Mouse (Mus musculus) hindbrain, embryonic 10.5 days (tissue): ENCODE measurements around the gene Hap1. TPM values are rescaled to one million over a fixed set of nuclear protein-coding genes. Genes with fewer than 3 reads are reported as not detected.

Source experiments
- DNase-seq: peaks from one replicate; pipeline ENCODE4 v3.0.0-alpha.2; 2017; ENCODE audit warnings: low spot score
- H3K27ac ChIP-seq: fragments of 300-500 bp; sonication (generic); 2 replicates; pipeline ENCODE4 v1.5.1; 2016; ENCODE audit warnings: mild to moderate bottlenecking, moderate library complexity
- H3K27me3 ChIP-seq: fragments of 300-500 bp; sonication (generic); 2 replicates; pipeline ENCODE4 v1.6.1; 2016; ENCODE audit warnings: mild to moderate bottlenecking; ENCODE audit not compliant: poor library complexity, insufficient read depth, severe bottlenecking
- H3K36me3 ChIP-seq: fragments of 300-500 bp; sonication (generic); 2 replicates; pipeline ENCODE4 v1.6.1; 2016; ENCODE audit warnings: mild to moderate bottlenecking, moderate library complexity
- H3K4me1 ChIP-seq: fragments of 300-500 bp; sonication (generic); replicated peaks from 2 replicates; pipeline ENCODE4 v1.6.1; 2016; ENCODE audit warnings: mild to moderate bottlenecking
- H3K4me3 ChIP-seq: fragments of 300-500 bp; sonication (generic); 2 replicates; pipeline ENCODE4 v1.5.1; 2016; ENCODE audit warnings: mild to moderate bottlenecking, moderate library complexity
- H3K9me3 ChIP-seq: fragments of 300-500 bp; sonication (generic); 2 replicates; pipeline ENCODE4 v1.6.1; 2016; ENCODE audit warnings: mild to moderate bottlenecking, moderate library complexity
- WGBS: fragments of 180-500 bp; shearing (Covaris S2); methylation state at CpG from one replicate; pipeline ENCODE4 v1.1.7; 2016; 5-methylcytosine and 5-hydroxymethylcytosine counted together
- polyA plus RNA-seq: library from polyadenylated mRNA; unstranded; fragments of >200 nt; fragmentation: Nextera tagmentation; extraction: Ambion mirVana; gene quantifications from 2 replicates; pipeline ENCODE4 v1.2.1, GENCODE M21; 2016

The Hap1 gene
- polyA plus RNA-seq, 1 experiment from 2014 or later, result 37.7 TPM

GRCm38 (mm10) chr11:100386586-100386985 lies 30.7 kb upstream of the Hap1 start:
- Histone ChIP-seq H3K9me3 (no peaks in the 10 kb centered on the region), H3K27me3 (no peaks in the 10 kb centered on the region), H3K27ac (peak overlapping the region; percentile 19; the same call in 1 of the 2 replicates), H3K4me3 (no peak overlapping the region), H3K36me3 (peaks cover 40% of the 10 kb centered on the region), H3K4me1 (peaks cover 50% of the 10 kb centered on the region)
- WGBS, result 51% methylated on average over 5 of the region's 5 CpGs
- no peak for DNase-seq

- Histone ChIP-seq H3K27ac (no peak overlapping the region), H3K4me1 (peaks cover 35% of the 10 kb centered on the region), H3K27me3 (no peaks in the 10 kb centered on the region), H3K36me3 (peaks cover 53% of the 10 kb centered on the region), H3K4me3 (no peak overlapping the region), H3K9me3 (no peaks in the 10 kb centered on the region)
- 80% methylated on average over 3 of the region's 3 CpGs for WGBS
- DNase-seq, result no peak
These were observed 29.1 kb upstream of the Hap1 start for GRCm38 (mm10) chr11:100385016-100385415.

DNA sequence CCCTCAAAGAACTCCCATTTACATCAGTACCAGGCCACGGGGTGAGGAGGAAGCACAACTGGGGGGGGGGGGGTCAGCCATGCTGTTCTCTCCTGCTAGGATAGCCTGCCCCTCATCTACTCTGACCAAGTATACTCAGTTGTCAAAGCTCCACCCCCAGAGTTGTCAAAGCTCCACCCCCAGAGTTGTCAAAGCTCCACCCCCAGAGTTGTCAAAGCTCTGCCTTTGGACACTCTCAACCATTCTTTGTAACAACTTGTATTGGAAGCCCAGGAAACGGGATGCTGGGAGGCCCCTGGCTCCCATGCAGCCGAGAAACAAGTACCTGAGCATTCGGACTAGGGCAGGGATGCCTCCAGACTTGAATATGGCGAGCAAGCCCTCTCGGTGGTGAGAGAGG lies 26.8 kb upstream of the Hap1 start:
- WGBS, result 81% methylated on average over 6 of the region's 6 CpGs
- Histone ChIP-seq H3K27me3 (no peaks in the 10 kb centered on the region), H3K4me3 (no peak overlapping the region), H3K9me3 (no peaks in the 10 kb centered on the region), H3K4me1 (peaks cover 18% of the 10 kb centered on the region), H3K27ac (no peak overlapping the region), H3K36me3 (peaks cover 72% of the 10 kb centered on the region)
- no peak for DNase-seq

DNA sequence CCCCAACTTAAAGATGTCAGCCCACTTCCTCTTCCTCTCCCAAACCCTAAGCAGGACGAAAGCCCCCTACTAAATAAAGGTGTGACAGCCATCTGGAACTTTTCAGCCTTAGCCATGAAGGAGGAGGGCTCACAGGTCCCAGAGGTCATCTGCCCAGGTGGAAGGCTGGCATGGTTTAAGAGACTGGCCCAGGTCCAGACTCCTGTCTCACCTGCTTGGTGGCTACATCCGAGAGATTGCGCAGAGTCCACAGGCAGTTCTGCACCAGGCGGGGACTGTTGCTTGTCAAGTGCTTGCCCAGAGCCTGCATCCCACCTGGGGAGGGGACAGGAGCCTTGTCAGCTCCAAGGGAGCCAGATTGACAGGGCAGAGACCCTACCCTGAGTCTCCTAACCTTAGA lies 23.4 kb upstream of the Hap1 start:
- Histone ChIP-seq H3K4me3 (no peak overlapping the region), H3K36me3 (peaks cover 83% of the 10 kb centered on the region), H3K27ac (no peak overlapping the region), H3K27me3 (no peaks in the 10 kb centered on the region), H3K9me3 (no peaks in the 10 kb centered on the region), H3K4me1 (0 out of 2 replicates have a peak, but pooled peaks cover 4% of the 10 kb centered on the region)
- WGBS, result 93% methylated on average over 4 of the region's 4 CpGs
- DNase-seq, result no peak

DNA sequence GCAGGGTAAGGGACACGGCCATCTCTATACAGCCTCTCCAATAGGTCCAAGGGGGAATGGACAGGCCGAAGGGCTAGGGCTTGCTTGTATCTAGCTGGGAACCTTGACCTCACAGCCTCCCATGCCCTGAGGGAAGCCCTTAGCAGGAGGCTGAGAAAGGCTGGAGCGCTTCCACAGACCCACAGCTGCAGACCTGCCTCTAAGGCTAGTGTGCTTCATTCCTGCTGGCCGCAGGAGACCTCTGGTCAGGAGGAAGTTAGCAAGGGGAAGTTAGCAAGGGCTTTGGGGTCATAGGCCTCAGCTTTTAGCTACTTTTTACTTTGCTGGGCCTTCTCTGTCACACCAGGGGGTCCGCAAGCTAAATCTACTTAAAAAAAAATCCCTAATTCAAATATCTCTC lies 22.5 kb upstream of the Hap1 start:
- Histone ChIP-seq H3K27me3 (no peaks in the 10 kb centered on the region), H3K4me1 (0 out of 2 replicates have a peak, but pooled peaks cover 4% of the 10 kb centered on the region), H3K27ac (no peak overlapping the region), H3K4me3 (no peak overlapping the region), H3K9me3 (no peaks in the 10 kb centered on the region), H3K36me3 (peaks cover 85% of the 10 kb centered on the region)
- 85% methylated on average over 5 of the region's 5 CpGs for WGBS
- DNase-seq, result no peak

DNA sequence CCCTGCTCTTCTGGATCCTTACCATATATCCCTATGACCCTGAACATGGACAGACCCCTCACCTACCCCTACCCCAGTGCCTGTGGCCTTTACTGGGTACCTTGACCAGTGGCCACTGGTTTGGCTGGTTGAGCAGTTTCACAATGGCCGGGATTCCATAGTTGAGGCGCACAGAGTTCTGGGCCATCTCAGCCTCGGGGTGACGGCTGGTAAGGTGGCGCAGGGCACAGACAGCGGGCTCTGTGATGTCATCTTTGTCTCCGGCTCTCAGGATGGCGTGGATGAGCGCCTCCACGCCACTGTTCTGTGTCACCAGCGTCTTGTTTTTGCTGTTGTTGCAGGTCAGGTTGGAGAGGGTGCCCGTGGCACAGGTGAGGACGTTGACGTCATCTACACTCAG lies 22.1 kb upstream of the Hap1 start:
- Histone ChIP-seq H3K4me1 (0 out of 2 replicates have a peak, but pooled peaks cover 2% of the 10 kb centered on the region), H3K9me3 (no peaks in the 10 kb centered on the region), H3K27me3 (no peaks in the 10 kb centered on the region), H3K27ac (no peak overlapping the region), H3K36me3 (peaks cover 85% of the 10 kb centered on the region), H3K4me3 (no peak overlapping the region)
- no peak for DNase-seq
- 94% methylated on average over 14 of the region's 14 CpGs for WGBS

DNA sequence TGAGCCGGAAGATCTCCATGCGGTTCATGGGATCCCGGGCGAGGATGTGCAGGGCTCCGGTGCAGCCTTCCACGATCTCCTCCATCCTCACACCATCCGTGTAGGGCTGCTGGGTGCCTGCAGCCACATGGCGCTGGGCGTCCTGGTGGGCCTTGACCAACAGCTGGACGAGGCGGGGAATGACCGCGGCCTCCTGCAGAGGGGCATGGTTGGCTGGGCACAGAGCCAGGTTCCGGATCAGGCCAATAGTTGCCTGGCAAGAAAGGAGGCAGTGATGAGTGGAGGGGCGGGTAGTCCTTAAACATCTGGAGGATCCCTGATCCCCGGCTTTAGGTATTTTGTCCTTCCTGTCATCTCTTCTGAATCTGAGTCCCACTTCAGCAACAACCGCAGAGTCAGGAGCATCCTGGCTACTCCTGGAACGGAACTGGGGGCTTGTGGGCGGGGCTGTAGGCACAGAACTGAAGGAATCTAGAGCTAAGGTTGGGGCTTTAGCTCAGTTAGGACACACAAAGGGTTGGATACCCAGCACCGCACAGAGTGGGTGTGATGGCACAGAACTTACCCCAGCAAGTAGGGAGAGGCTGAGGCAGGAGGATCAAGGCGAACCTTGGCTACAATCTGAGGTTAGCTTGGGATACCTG lies 20.9 kb upstream of the Hap1 start:
- peaks cover 84% of the 10 kb centered on the region for H3K36me3 ChIP-seq
- 93% methylated on average over 21 of the region's 21 CpGs for WGBS
- no peak overlapping the region for H3K4me3 ChIP-seq
- H3K4me1 ChIP-seq, result peaks cover 7% of the 10 kb centered on the region
- H3K27me3 ChIP-seq, result no peaks in the 10 kb centered on the region
- H3K9me3 ChIP-seq, result no peaks in the 10 kb centered on the region
- no peak for DNase-seq
- no peak overlapping the region for H3K27ac ChIP-seq

DNA sequence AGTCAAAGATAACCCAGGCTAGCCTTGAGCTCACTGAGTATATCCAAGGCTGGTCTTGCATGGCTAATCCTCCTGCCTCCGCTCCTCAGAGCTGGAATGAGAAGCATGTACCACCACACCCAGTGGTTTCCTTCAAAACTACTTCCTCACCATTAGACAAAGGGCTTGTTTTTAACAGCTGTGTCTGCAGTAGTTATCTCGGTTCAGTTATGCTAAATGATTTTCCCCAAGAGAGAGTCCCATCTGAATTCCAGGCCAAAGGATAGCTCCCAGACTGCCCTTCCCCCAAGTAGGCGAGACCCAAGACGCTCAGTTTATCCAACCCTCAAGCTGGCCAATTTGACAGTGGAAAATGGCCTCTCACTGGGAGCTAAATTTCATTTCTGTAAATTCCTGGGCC lies 20.1 kb upstream of the Hap1 start:
- Histone ChIP-seq H3K4me3 (no peak overlapping the region), H3K36me3 (peaks cover 84% of the 10 kb centered on the region), H3K9me3 (no peaks in the 10 kb centered on the region), H3K27ac (no peak overlapping the region), H3K27me3 (no peaks in the 10 kb centered on the region), H3K4me1 (peaks cover 12% of the 10 kb centered on the region)
- WGBS, result 81% methylated on average over 4 of the region's 4 CpGs
- no peak for DNase-seq

GRCm38 (mm10) chr11:100375127-100375526 lies 19.2 kb upstream of the Hap1 start:
- H3K4me3 ChIP-seq, result no peak overlapping the region
- WGBS, result 88% methylated on average over 9 of the region's 9 CpGs
- H3K27me3 ChIP-seq, result no peaks in the 10 kb centered on the region
- no peak for DNase-seq
- H3K9me3 ChIP-seq, result no peaks in the 10 kb centered on the region
- peaks cover 83% of the 10 kb centered on the region for H3K36me3 ChIP-seq
- peaks cover 16% of the 10 kb centered on the region for H3K4me1 ChIP-seq
- H3K27ac ChIP-seq, result no peak overlapping the region

- no peaks in the 10 kb centered on the region for H3K9me3 ChIP-seq
- no peaks in the 10 kb centered on the region for H3K27me3 ChIP-seq
- H3K4me3 ChIP-seq, result no peak overlapping the region
- DNase-seq, result no peak
- H3K27ac ChIP-seq, result 0 out of 2 replicates have a peak overlapping the region, but pooled peaks have one; percentile 42
- peaks cover 19% of the 10 kb centered on the region for H3K4me1 ChIP-seq
- WGBS, result 74% methylated on average over 7 of the region's 8 CpGs
- peaks cover 59% of the 10 kb centered on the region for H3K36me3 ChIP-seq
These were observed 16.1 kb upstream of the Hap1 start for GRCm38 (mm10) chr11:100371981-100372558.

DNA sequence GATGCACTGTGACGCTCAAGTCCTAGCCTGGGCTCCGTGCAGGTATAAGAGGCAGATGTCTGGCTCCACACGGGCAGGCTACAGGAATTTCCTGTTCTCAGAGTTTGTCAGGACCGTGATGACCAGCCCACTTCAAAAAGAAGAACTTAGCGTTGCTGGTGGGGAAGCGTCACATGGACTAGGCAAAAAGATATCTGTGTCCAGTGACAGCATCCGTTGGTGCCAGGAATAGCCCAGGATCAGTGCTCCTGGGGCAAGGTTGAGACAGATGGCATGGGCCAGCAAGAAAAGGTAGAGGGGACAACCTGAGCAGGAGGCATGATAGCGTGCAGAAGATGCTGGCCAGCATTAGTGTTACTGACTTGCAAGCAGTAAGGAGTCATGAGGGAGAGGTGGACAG lies 13.9 kb upstream of the Hap1 start:
- peaks cover 21% of the 10 kb centered on the region for H3K4me1 ChIP-seq
- 83% methylated on average over 8 of the region's 8 CpGs for WGBS

DNA sequence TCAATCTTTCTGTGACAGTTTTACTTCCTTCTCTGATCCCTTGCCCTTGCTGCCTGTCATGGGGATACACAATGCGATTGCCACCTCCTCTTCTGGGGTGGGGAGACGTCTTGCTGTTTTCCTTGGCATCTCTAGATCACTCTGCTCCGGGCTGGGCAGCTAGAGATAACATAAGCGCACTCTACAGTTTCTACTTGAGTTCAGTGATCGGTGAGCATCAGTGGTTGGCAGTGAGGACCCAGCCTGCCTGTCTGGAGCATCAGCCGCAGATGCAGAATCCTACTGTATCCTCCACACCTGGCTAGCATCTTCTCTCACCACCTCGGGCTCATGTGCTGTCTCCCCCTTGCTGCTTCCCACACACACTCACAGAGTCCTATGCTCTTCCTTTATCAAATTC lies 13.2 kb upstream of the Hap1 start:
- Histone ChIP-seq H3K36me3 (peaks cover 37% of the 10 kb centered on the region), H3K9me3 (no peaks in the 10 kb centered on the region), H3K4me1 (peaks cover 26% of the 10 kb centered on the region), H3K4me3 (no peak overlapping the region), H3K27me3 (0 out of 2 replicates have a peak, but pooled peaks cover 1% of the 10 kb centered on the region), H3K27ac (no peak overlapping the region)
- DNase-seq, result no peak
- 89% methylated on average over 7 of the region's 7 CpGs for WGBS

More for the DNA sequence above, 13.9 kb upstream of the Hap1 start:
- no peaks in the 10 kb centered on the region for H3K9me3 ChIP-seq
- H3K27ac ChIP-seq, result no peak overlapping the region
- no peak overlapping the region for H3K4me3 ChIP-seq
- H3K27me3 ChIP-seq, result no peaks in the 10 kb centered on the region
- no peak for DNase-seq
- H3K36me3 ChIP-seq, result peaks cover 40% of the 10 kb centered on the region

DNA sequence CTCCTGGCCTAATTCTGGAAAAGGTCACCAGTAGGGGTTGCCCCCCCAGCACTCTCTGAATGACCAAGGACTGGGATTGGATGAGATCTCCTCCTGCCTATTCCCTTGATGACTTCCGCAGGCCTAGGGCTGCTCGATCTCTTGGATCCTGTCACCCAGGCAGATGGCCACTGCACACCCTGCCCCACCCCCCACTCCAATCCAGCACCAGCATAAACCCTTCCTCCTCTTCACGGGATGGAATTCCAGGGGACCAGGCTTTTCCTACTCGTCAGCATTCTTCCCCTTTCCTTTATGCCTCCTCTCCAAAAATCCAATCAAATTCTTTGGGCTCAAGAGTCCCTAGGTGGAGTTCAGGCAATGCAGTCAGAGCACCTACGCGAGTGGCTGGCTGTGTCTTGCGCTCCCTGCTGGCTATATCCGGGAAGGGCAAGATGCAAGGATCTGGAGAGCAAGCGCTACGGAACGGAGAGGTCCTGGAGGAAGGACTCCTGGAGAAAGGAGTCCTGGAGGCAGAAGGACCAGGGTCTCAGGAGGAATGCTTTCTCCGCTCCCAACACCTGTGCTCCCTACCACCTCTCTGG lies 7.1 kb upstream of the Hap1 start:
- 20% methylated on average over 12 of the region's 12 CpGs for WGBS
- H3K4me1 ChIP-seq, result peaks cover 21% of the 10 kb centered on the region
- H3K4me3 ChIP-seq, result no peak overlapping the region; the same call in 1 of the 2 replicates
- H3K36me3 ChIP-seq, result no peaks in the 10 kb centered on the region
- peaks cover 40% of the 10 kb centered on the region for H3K27me3 ChIP-seq
- H3K27ac ChIP-seq, result no peak overlapping the region
- DNase-seq, result peak; percentile 75
- H3K9me3 ChIP-seq, result no peaks in the 10 kb centered on the region
